Mouse (Mus musculus) heart, embryonic 16.5 days (tissue): ENCODE measurements around the gene Suco. TPM values are rescaled to one million over a fixed set of nuclear protein-coding genes. Genes with fewer than 3 reads are reported as not detected.

ENCODE experiments used
- ATAC-seq: fragments of 200-750 bp; cut with Nextera tagmentation; replicated peaks from 2 replicates; pipeline ENCODE4 v1.8.0; 2017; ENCODE audit warnings: moderate number of reproducible peaks; ENCODE audit not compliant: insufficient read depth, low FRiP score; ENCODE audit errors: extremely low read depth
- H3K27ac ChIP-seq: fragments of 300-500 bp; sonication (generic); 2 replicates; pipeline ENCODE4 v1.5.1; 2014; ENCODE audit warnings: mild to moderate bottlenecking, low read length, control low read depth, moderate library complexity
- H3K27me3 ChIP-seq: fragments of 300-500 bp; sonication (generic); 2 replicates; pipeline ENCODE4 v1.6.1; 2014; ENCODE audit warnings: low read length, mixed read lengths; ENCODE audit not compliant: control insufficient read depth, insufficient read depth
- H3K36me3 ChIP-seq: fragments of 300-500 bp; sonication (generic); 2 replicates; pipeline ENCODE4 v1.6.1; 2014; ENCODE audit not compliant: control insufficient read depth, insufficient read depth
- H3K4me1 ChIP-seq: fragments of 300-500 bp; sonication (generic); 2 replicates; pipeline ENCODE4 v1.6.1; 2014; ENCODE audit warnings: low read length, mixed read lengths; ENCODE audit not compliant: control insufficient read depth, insufficient read depth
- H3K4me2 ChIP-seq: fragments of 300-500 bp; sonication (generic); 2 replicates; pipeline ENCODE4 v1.6.1; 2014; ENCODE audit warnings: low read depth, mild to moderate bottlenecking, control low read depth, low read length
- H3K4me3 ChIP-seq: fragments of 300-500 bp; sonication (generic); 2 replicates; pipeline ENCODE4 v1.5.1; 2014; ENCODE audit warnings: mild to moderate bottlenecking, control low read depth, low read length
- H3K9ac ChIP-seq: fragments of 300-500 bp; sonication (generic); 2 replicates; pipeline ENCODE4 v1.6.1; 2014; ENCODE audit warnings: low read length, control low read depth
- H3K9me3 ChIP-seq: fragments of 300-500 bp; sonication (generic); replicated peaks from 2 replicates; pipeline ENCODE4 v1.6.1; 2016; ENCODE audit warnings: low read length; ENCODE audit not compliant: control insufficient read depth
- WGBS: fragments of 180-500 bp; shearing (Covaris S2); extraction: QIAGEN DNeasy Blood & Tissue Kit; methylation state at CpG from one replicate; pipeline ENCODE4 v1.1.7; 2014; 5-methylcytosine and 5-hydroxymethylcytosine counted together
- polyA plus RNA-seq: library from polyadenylated mRNA; unstranded; fragments of >200 nt; fragmentation: Nextera tagmentation; extraction: Ambion mirVana; gene quantifications from 2 replicates; pipeline ENCODE4 v1.2.1, GENCODE M21; 2015

Gene Suco
- polyA plus RNA-seq, 1 experiment from 2014 or later: 13.8 TPM

GRCm38 (mm10) chr1:161869422-161869821 lies 7.1 kb downstream of the Suco start:
- 56% methylated on average over 1 of the region's 1 CpGs for WGBS
- peaks cover 9% of the 10 kb centered on the region for H3K4me1 ChIP-seq
- no peak overlapping the region for H3K4me2 ChIP-seq
- no peak for ATAC-seq
- no peak overlapping the region for H3K27ac ChIP-seq
- H3K36me3 ChIP-seq: no peaks in the 10 kb centered on the region
- H3K9me3 ChIP-seq: no peaks in the 10 kb centered on the region
- H3K4me3 ChIP-seq: no peak overlapping the region
- H3K9ac ChIP-seq: no peak overlapping the region
- no peaks in the 10 kb centered on the region for H3K27me3 ChIP-seq

GRCm38 (mm10) chr1:161868413-161868812 lies 8.1 kb downstream of the Suco start:
- no peak overlapping the region for H3K4me3 ChIP-seq
- H3K9ac ChIP-seq: no peak overlapping the region
- no peaks in the 10 kb centered on the region for H3K27me3 ChIP-seq
- no peaks in the 10 kb centered on the region for H3K36me3 ChIP-seq
- ATAC-seq: no peak
- H3K27ac ChIP-seq: no peak overlapping the region
- no peaks in the 10 kb centered on the region for H3K9me3 ChIP-seq
- no peak overlapping the region for H3K4me2 ChIP-seq
- peaks cover 5% of the 10 kb centered on the region for H3K4me1 ChIP-seq

- no peaks in the 10 kb centered on the region; the same call in 1 of the 2 replicates for H3K36me3 ChIP-seq
- peaks cover 5% of the 10 kb centered on the region for H3K4me1 ChIP-seq
- H3K9ac ChIP-seq: no peak overlapping the region
- no peak overlapping the region for H3K4me3 ChIP-seq
- H3K9me3 ChIP-seq: no peaks in the 10 kb centered on the region
- WGBS: 59% methylated on average over 2 of the region's 2 CpGs
- no peak for ATAC-seq
- H3K27ac ChIP-seq: no peak overlapping the region
- H3K27me3 ChIP-seq: no peaks in the 10 kb centered on the region
- H3K4me2 ChIP-seq: no peak overlapping the region
Observed at GRCm38 (mm10) chr1:161863742-161864141, 12.7 kb downstream of the Suco start.

GRCm38 (mm10) chr1:161859248-161859647 lies 17.2 kb downstream of the Suco start:
- no peak overlapping the region for H3K4me2 ChIP-seq
- H3K36me3 ChIP-seq: peaks cover 7% of the 10 kb centered on the region; the same call in 1 of the 2 replicates
- H3K27ac ChIP-seq: no peak overlapping the region
- H3K4me3 ChIP-seq: no peak overlapping the region
- no peaks in the 10 kb centered on the region for H3K27me3 ChIP-seq
- no peak for ATAC-seq
- WGBS: 88% methylated on average over 2 of the region's 2 CpGs
- H3K4me1 ChIP-seq: no peaks in the 10 kb centered on the region
- no peak overlapping the region for H3K9ac ChIP-seq
- no peaks in the 10 kb centered on the region for H3K9me3 ChIP-seq

- H3K27me3 ChIP-seq: no peaks in the 10 kb centered on the region
- peaks cover 12% of the 10 kb centered on the region for H3K36me3 ChIP-seq
- no peak overlapping the region for H3K4me3 ChIP-seq
- no peaks in the 10 kb centered on the region for H3K4me1 ChIP-seq
- ATAC-seq: no peak
- no peak overlapping the region for H3K9ac ChIP-seq
- no peak overlapping the region for H3K27ac ChIP-seq
- no peak overlapping the region for H3K4me2 ChIP-seq
- H3K9me3 ChIP-seq: no peaks in the 10 kb centered on the region
- 92% methylated on average over 2 of the region's 2 CpGs for WGBS
Observed at GRCm38 (mm10) chr1:161826677-161827076, 49.8 kb downstream of the Suco start.

- Histone ChIP-seq H3K36me3 (no peaks in the 10 kb centered on the region), H3K4me1 (no peaks in the 10 kb centered on the region), H3K9ac (no peak overlapping the region), H3K9me3 (no peaks in the 10 kb centered on the region), H3K27me3 (no peaks in the 10 kb centered on the region), H3K4me3 (no peak overlapping the region), H3K27ac (no peak overlapping the region), H3K4me2 (no peak overlapping the region)
- ATAC-seq: no peak
- 71% methylated on average over 5 of the region's 5 CpGs for WGBS
Observed at GRCm38 (mm10) chr1:161809428-161809827, 67.1 kb downstream of the Suco start.

GRCm38 (mm10) chr1:161808980-161809379 lies 67.5 kb downstream of the Suco start:
- H3K4me1 ChIP-seq: no peaks in the 10 kb centered on the region
- WGBS: 52% methylated on average over 6 of the region's 6 CpGs
- ATAC-seq: no peak
- H3K9ac ChIP-seq: no peak overlapping the region
- H3K4me2 ChIP-seq: no peak overlapping the region
- no peaks in the 10 kb centered on the region for H3K27me3 ChIP-seq
- no peaks in the 10 kb centered on the region for H3K36me3 ChIP-seq
- no peaks in the 10 kb centered on the region for H3K9me3 ChIP-seq
- no peak overlapping the region for H3K4me3 ChIP-seq
- no peak overlapping the region for H3K27ac ChIP-seq

- Histone ChIP-seq H3K9me3 (no peaks in the 10 kb centered on the region), H3K36me3 (no peaks in the 10 kb centered on the region), H3K4me1 (no peaks in the 10 kb centered on the region), H3K27me3 (no peaks in the 10 kb centered on the region), H3K27ac (no peak overlapping the region), H3K9ac (no peak overlapping the region), H3K4me2 (no peak overlapping the region), H3K4me3 (no peak overlapping the region)
- WGBS: 74% methylated on average over 8 of the region's 8 CpGs
- ATAC-seq: peak; percentile 32; the same call in 1 of the 2 replicates
Observed at GRCm38 (mm10) chr1:161804541-161804971, 71.9 kb downstream of the Suco start.

- Histone ChIP-seq H3K27me3 (no peaks in the 10 kb centered on the region), H3K4me1 (no peaks in the 10 kb centered on the region), H3K27ac (no peak overlapping the region), H3K4me3 (no peak overlapping the region), H3K9me3 (no peaks in the 10 kb centered on the region), H3K9ac (no peak overlapping the region), H3K4me2 (no peak overlapping the region), H3K36me3 (no peaks in the 10 kb centered on the region)
- ATAC-seq: no peak
- WGBS: 66% methylated on average over 2 of the region's 2 CpGs
Observed at GRCm38 (mm10) chr1:161801321-161801720, 75.2 kb downstream of the Suco start.

- Histone ChIP-seq H3K36me3 (no peaks in the 10 kb centered on the region), H3K4me2 (no peak overlapping the region), H3K9me3 (no peaks in the 10 kb centered on the region), H3K4me3 (no peak overlapping the region), H3K27ac (no peak overlapping the region), H3K9ac (no peak overlapping the region), H3K27me3 (no peaks in the 10 kb centered on the region), H3K4me1 (no peaks in the 10 kb centered on the region)
- no peak for ATAC-seq
Observed at GRCm38 (mm10) chr1:161800256-161800655, 76.2 kb downstream of the Suco start.
